Mouse (Mus musculus) forebrain, embryonic 16.5 days (tissue): ENCODE measurements around the gene Prlr. TPM values are rescaled to one million over a fixed set of nuclear protein-coding genes. Genes with fewer than 3 reads are reported as not detected.

ENCODE experiments used
- ATAC-seq: fragments of 200-750 bp; cut with Nextera tagmentation; 2 replicates; pipeline ENCODE4 v1.8.0; 2017; ENCODE audit warnings: mild to moderate bottlenecking, moderate library complexity
- H3K27ac ChIP-seq: fragments of 300-500 bp; sonication (generic); 2 replicates; pipeline ENCODE4 v1.5.1; 2014; ENCODE audit warnings: low read length, control low read depth
- H3K27me3 ChIP-seq: fragments of 300-500 bp; sonication (generic); replicated peaks from 2 replicates; pipeline ENCODE4 v1.6.1; 2014; ENCODE audit warnings: low read length; ENCODE audit not compliant: control insufficient read depth, insufficient read depth
- H3K36me3 ChIP-seq: fragments of 300-500 bp; sonication (generic); 2 replicates; pipeline ENCODE4 v1.6.1; 2014; ENCODE audit not compliant: control insufficient read depth, insufficient read depth
- H3K4me1 ChIP-seq: fragments of 300-500 bp; sonication (generic); replicated peaks from 2 replicates; pipeline ENCODE4 v1.6.1; 2014; ENCODE audit warnings: low read length; ENCODE audit not compliant: control insufficient read depth, insufficient read depth
- H3K4me2 ChIP-seq: fragments of 300-500 bp; sonication (generic); 2 replicates; pipeline ENCODE4 v1.6.1; 2014; ENCODE audit warnings: mild to moderate bottlenecking, low read length, control low read depth
- H3K4me3 ChIP-seq: fragments of 300-500 bp; sonication (generic); replicated peaks from 2 replicates; pipeline ENCODE4 v1.5.1; 2014; ENCODE audit warnings: mild to moderate bottlenecking, low read length, control low read depth
- H3K9ac ChIP-seq: fragments of 300-500 bp; sonication (generic); replicated peaks from 2 replicates; pipeline ENCODE4 v1.6.1; 2014; ENCODE audit warnings: low read depth, low read length, control low read depth
- H3K9me3 ChIP-seq: fragments of 300-500 bp; sonication (generic); 2 replicates; pipeline ENCODE4 v1.6.1; 2016; ENCODE audit warnings: low read length; ENCODE audit not compliant: control insufficient read depth
- WGBS: fragments of 180-500 bp; shearing (Covaris S2); extraction: QIAGEN DNeasy Blood & Tissue Kit; methylation state at CpG from one replicate; pipeline ENCODE4 v1.1.7; 2014; 5-methylcytosine and 5-hydroxymethylcytosine counted together
- polyA plus RNA-seq: library from polyadenylated mRNA; unstranded; fragments of >200 nt; fragmentation: Nextera tagmentation; extraction: Ambion mirVana; gene quantifications from 2 replicates; pipeline ENCODE4 v1.2.1, GENCODE M21; 2015

Prlr gene
- polyA plus RNA-seq: 0.48 and 1.3 TPM in 2 replicates

DNA sequence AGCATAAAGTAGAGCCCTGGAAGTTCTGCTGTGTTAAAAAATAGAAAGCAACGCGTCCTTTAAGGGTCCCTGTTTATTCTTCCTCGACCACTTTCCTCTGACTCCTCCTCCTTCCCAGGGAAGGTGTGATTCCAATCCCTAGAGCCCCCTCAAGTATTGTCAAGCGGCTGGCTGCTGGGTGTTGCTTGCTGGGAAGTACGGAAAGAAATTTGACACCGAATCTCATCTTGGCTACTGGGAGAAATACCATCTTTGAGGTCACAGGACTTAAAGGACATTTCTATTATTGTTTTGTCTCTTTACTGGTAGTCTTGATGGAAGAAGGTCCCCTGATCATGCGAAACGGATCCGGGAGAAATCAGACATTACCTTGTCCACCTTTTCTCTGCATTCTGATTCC, at the start of gene Prlr:
Gene Prlr, plus strand, starts transcription at position 156 of the 400 bp plus-strand sequence.
- peaks cover 12% of the 10 kb centered on the region for H3K4me1 ChIP-seq
- ATAC-seq: no peak

DNA sequence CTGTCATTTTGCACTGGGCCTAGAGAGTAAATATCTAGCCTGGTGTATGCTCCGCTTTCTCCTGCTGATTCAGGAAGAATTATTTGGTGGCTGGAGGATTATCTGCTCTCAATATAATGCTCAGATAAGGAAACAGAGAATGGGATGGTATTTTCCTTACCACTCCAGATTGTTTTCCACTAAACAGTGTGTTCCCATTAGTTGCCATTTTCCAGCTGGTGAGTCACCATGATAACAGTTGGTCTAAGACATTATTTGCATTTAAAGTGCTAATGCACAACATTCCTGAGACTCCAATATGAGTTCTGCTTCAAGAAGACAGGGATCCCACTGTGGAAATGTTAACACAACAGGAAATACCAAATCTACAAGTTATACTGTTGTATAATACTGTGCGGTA, 43.3 kb upstream of the Prlr start:
- no peaks in the 10 kb centered on the region for H3K36me3 ChIP-seq
- H3K27me3 ChIP-seq: no peaks in the 10 kb centered on the region
- no peak overlapping the region for H3K9ac ChIP-seq
- no peaks in the 10 kb centered on the region for H3K4me1 ChIP-seq
- ATAC-seq: no peak
- H3K4me3 ChIP-seq: no peak overlapping the region
- H3K4me2 ChIP-seq: no peak overlapping the region
- H3K27ac ChIP-seq: no peak overlapping the region
- WGBS: 96% methylated on average over 2 of the region's 2 CpGs
- no peaks in the 10 kb centered on the region for H3K9me3 ChIP-seq

More for the DNA sequence above, at the start of gene Prlr:
- Histone ChIP-seq H3K4me3 (peak within 1 kb of the TSS; percentile 44), H3K4me2 (peak within 1 kb of the TSS; percentile 78), H3K9me3 (no peaks in the 10 kb centered on the region), H3K27me3 (peaks cover 2% of the 10 kb centered on the region; the same call in 1 of the 2 replicates), H3K9ac (peak within 1 kb of the TSS; percentile 43), H3K27ac (no peak within 1 kb of the TSS), H3K36me3 (no peaks in the 10 kb centered on the region)
- WGBS: 5% methylated on average over 9 of the region's 9 CpGs

DNA sequence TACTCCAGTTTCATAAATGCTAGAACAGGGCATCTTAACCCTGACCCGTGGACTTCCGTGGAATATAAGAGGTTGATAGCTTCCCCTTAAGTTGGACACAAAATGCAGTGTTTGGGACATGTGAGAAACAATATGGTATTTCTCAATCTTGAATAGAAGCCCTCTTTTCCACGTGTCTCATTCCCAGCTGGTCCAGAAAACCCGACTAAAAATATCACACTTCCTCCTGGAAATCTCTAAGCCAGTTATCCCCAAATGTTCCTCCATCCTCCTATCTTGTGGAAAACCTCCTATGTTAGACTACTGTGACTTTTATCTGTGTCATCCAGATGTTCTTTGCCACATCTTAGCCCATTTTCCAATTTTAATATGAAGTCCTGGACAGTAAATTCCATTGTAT, 42.1 kb upstream of the Prlr start:
- no peaks in the 10 kb centered on the region for H3K36me3 ChIP-seq
- H3K4me1 ChIP-seq: no peaks in the 10 kb centered on the region
- no peak overlapping the region for H3K9ac ChIP-seq
- H3K4me2 ChIP-seq: no peak overlapping the region
- WGBS: 69% methylated on average over 4 of the region's 4 CpGs
- no peak for ATAC-seq
- H3K4me3 ChIP-seq: no peak overlapping the region
- H3K27ac ChIP-seq: no peak overlapping the region
- no peaks in the 10 kb centered on the region for H3K9me3 ChIP-seq
- H3K27me3 ChIP-seq: no peaks in the 10 kb centered on the region

- Histone ChIP-seq H3K36me3 (no peaks in the 10 kb centered on the region), H3K27me3 (no peaks in the 10 kb centered on the region), H3K4me1 (no peaks in the 10 kb centered on the region), H3K4me3 (no peak overlapping the region), H3K4me2 (no peak overlapping the region), H3K27ac (no peak overlapping the region), H3K9me3 (no peaks in the 10 kb centered on the region), H3K9ac (no peak overlapping the region)
- WGBS: 94% methylated on average over 5 of the region's 5 CpGs
- ATAC-seq: no peak
These were observed 32.5 kb upstream of the Prlr start for GRCm38 (mm10) chr15:10144520-10144919.

- no peaks in the 10 kb centered on the region for H3K9me3 ChIP-seq
- no peaks in the 10 kb centered on the region for H3K36me3 ChIP-seq
- no peak overlapping the region for H3K9ac ChIP-seq
- H3K27ac ChIP-seq: no peak overlapping the region
- WGBS: 59% methylated on average over 4 of the region's 4 CpGs
- H3K27me3 ChIP-seq: no peaks in the 10 kb centered on the region
- ATAC-seq: 0 out of 2 replicates have a peak, but pooled peaks have one; percentile 71
- H3K4me2 ChIP-seq: no peak overlapping the region
- H3K4me3 ChIP-seq: no peak overlapping the region
- no peaks in the 10 kb centered on the region for H3K4me1 ChIP-seq
These were observed 28.8 kb upstream of the Prlr start for GRCm38 (mm10) chr15:10148196-10148595.

DNA sequence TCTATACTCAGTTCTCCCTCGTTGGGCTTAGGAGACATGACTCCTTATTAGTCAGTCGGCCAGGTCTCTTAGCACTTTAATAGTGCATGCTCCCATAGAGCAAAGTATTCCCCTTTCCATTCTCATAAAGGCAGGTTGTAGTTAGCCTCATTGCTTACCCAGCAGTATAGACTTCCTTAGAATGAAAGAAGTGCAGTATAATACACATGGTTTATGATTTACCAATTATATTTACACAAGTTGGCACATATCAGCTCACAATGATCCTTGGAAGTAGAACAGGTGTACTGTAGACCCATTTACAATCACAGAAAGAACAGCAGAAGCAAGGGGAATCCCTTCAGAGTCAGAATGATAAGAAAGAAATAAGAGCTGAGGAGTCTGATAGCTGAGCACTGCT, 16.4 kb upstream of the Prlr start:
- no peak overlapping the region for H3K9ac ChIP-seq
- H3K27ac ChIP-seq: no peak overlapping the region
- no peak for ATAC-seq
- no peaks in the 10 kb centered on the region for H3K36me3 ChIP-seq
- H3K9me3 ChIP-seq: no peaks in the 10 kb centered on the region
- H3K4me1 ChIP-seq: no peaks in the 10 kb centered on the region
- WGBS: 94% methylated on average over 2 of the region's 2 CpGs
- no peak overlapping the region for H3K4me3 ChIP-seq
- H3K4me2 ChIP-seq: no peak overlapping the region
- no peaks in the 10 kb centered on the region for H3K27me3 ChIP-seq

- Histone ChIP-seq H3K27ac (no peak overlapping the region), H3K4me3 (no peak overlapping the region), H3K27me3 (peaks cover 2% of the 10 kb centered on the region; the same call in 1 of the 2 replicates), H3K4me1 (peaks cover 12% of the 10 kb centered on the region), H3K4me2 (no peak overlapping the region), H3K9me3 (no peaks in the 10 kb centered on the region), H3K9ac (no peak overlapping the region), H3K36me3 (no peaks in the 10 kb centered on the region)
- ATAC-seq: no peak
- 86% methylated on average over 6 of the region's 6 CpGs for WGBS
These were observed 2.0 kb upstream of the Prlr start for GRCm38 (mm10) chr15:10175078-10175477.

DNA sequence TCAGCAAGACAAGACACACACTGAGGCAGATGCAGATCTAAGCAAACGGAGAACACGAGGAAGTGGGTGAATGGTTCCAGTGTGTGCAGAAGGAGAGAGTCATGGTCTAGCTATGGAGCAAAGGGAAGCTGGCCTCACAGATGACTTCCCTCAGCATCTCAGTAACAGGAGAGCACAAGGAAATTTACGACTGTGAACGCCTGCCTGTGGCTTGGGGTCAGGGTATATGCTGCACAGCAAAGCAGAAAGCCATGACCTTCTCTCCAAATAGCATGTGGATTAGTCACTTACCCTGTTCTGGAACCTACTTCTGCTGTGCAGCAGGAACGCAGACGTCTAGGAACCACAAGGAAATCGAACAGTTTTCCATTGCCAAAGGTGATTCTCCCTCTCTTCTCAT, 1.4 kb upstream of the Prlr start:
- Histone ChIP-seq H3K4me3 (no peak overlapping the region), H3K4me1 (peaks cover 12% of the 10 kb centered on the region), H3K9ac (no peak overlapping the region), H3K27ac (no peak overlapping the region), H3K27me3 (peaks cover 2% of the 10 kb centered on the region; the same call in 1 of the 2 replicates), H3K36me3 (no peaks in the 10 kb centered on the region), H3K9me3 (no peaks in the 10 kb centered on the region), H3K4me2 (no peak overlapping the region)
- 90% methylated on average over 7 of the region's 7 CpGs for WGBS
- no peak for ATAC-seq

DNA sequence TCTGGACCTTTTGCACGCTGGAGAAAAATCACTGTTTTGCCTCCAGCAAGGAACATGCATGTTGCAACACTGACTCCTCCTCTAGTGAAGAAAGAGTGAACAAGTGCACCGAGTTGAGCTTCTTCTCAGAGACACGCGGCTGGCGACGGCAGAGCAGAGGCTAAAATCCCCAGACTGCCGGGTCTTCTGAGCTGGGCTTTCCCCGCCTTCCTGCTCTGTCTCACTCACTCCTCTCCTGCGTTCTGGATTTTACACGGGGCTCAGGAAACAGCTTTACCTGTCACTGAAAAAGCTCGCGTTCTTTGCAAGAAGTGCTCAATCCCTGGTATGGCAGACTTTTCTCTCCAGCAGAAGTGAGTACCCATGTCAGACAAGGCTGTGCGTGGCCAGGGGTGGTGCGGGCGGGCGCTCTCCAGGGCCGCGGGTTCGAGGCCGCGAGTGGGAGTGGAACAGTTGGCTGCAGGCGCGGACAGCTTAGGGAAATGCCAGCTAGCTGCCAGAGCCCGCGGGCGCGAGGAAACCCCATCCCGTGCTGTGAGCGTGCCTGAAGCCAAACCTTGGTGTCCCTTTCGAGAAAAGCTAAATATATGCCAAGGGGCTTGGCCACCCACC, 587 bp downstream of the Prlr start:
- ATAC-seq: peak; percentile 78
- Histone ChIP-seq H3K27me3 (peaks cover 2% of the 10 kb centered on the region; the same call in 1 of the 2 replicates), H3K36me3 (no peaks in the 10 kb centered on the region), H3K9me3 (no peaks in the 10 kb centered on the region), H3K9ac (peak overlapping the region; percentile 43), H3K27ac (no peak overlapping the region), H3K4me3 (peak overlapping the region; percentile 44), H3K4me2 (peak overlapping the region; percentile 78), H3K4me1 (peaks cover 12% of the 10 kb centered on the region)
- WGBS: 1% methylated on average over 30 of the region's 30 CpGs
